Mouse (Mus musculus) olfactory bulb, adult 2 months (tissue): Measurements from ENCODE around the gene Naa25.

Source experiments
- CTCF ChIP-seq: fragments of 200-500 bp; IDR thresholded peaks from 2 replicates; pipeline ENCODE4 v1.5.1; 2012; ENCODE audit warnings: low read depth, mild to moderate bottlenecking, low read length, moderate library complexity; ENCODE audit not compliant: insufficient read depth
- POLR2A ChIP-seq: fragments of 200-500 bp; IDR thresholded peaks from 2 replicates; pipeline ENCODE4 v1.6.1; 2012; ENCODE audit warnings: mild to moderate bottlenecking, low read depth, low read length, moderate library complexity; ENCODE audit not compliant: insufficient read depth

GRCm38 (mm10) chr5:121493305-121493704 is 95.6 kb downstream of the Naa25 start:
- TF ChIP-seq CTCF (no peak), POLR2A (no peak)
